ENCODE assay signal across 1 mouse cellular context in genomic region chr11:120789810-120790209, GRCm38 (mm10).
TF ChIP-seq lines count a peak whose summit lies in the region.

No protein-coding gene starts in this region.

TF ChIP-seq in CH12.LX, 34 proteins besides CTCF, POLR2A, EP300 and RAD21:
- TF ChIP-seq SMC3 (IDR thresholded peaks at IDR 0.05; ENCODE audit: low read depth, low read length) (no peak), TBP (conservative IDR thresholded peaks at IDR 0.05; ENCODE audit: low read depth, low read length) (no peak), MAFK (IDR thresholded peaks at IDR 0.05; ENCODE audit: insufficient replicate concordance, low read length) (no peak), MAZ (IDR thresholded peaks at IDR 0.05; ENCODE audit: low read depth, low read length) (no peak), IRF4 (IDR thresholded peaks at IDR 0.05; ENCODE audit: low read depth, low read length) (no peak), KAT2A (IDR thresholded peaks at IDR 0.05; ENCODE audit: insufficient replicate concordance, low read length) (no peak), MAX (IDR thresholded peaks at IDR 0.05; ENCODE audit: low read length) (no peak), NELFE (IDR thresholded peaks at IDR 0.05; ENCODE audit: low read depth, low read length) (no peak), GABPA (IDR thresholded peaks at IDR 0.05; ENCODE audit: insufficient replicate concordance, low read depth, low read length) (no peak), ETS1 (conservative IDR thresholded peaks at IDR 0.05; ENCODE audit: low read depth, low read length) (no peak), ZC3H11A (IDR thresholded peaks at IDR 0.05; ENCODE audit: low read depth, low read length) (no peak), PAX5 (IDR thresholded peaks at IDR 0.05; ENCODE audit: low read length) (no peak), ZNF384 (IDR thresholded peaks at IDR 0.05; ENCODE audit: low read depth, low read length) (no peak), SIN3A (IDR thresholded peaks at IDR 0.05; ENCODE audit: low read length) (no peak), TCF12 (IDR thresholded peaks at IDR 0.05; ENCODE audit: low read depth, low read length) (no peak), RCOR1 (conservative IDR thresholded peaks at IDR 0.05; ENCODE audit: low read depth, low read length) (no peak), NRF1 (IDR thresholded peaks at IDR 0.05; ENCODE audit: low read depth, low read length) (no peak), BHLHE40 (IDR thresholded peaks at IDR 0.05; ENCODE audit: low read depth, low read length) (no peak)
